Mouse (Mus musculus) kidney, adult 2 months (tissue): ENCODE data around the gene Cldn34b2.

Experiments used
- CTCF ChIP-seq: fragments of 200-500 bp; conservative IDR thresholded peaks from 2 replicates; pipeline ENCODE4 v1.5.1; 2011; ENCODE audit warnings: low read depth, mild to moderate bottlenecking, control low read depth, low read length, moderate library complexity, mixed read lengths; ENCODE audit not compliant: insufficient read depth, insufficient read length
- POLR2A ChIP-seq: fragments of 200-500 bp; IDR thresholded peaks from one replicate; pipeline ENCODE4 v1.6.1; 2011; ENCODE audit warnings: low read depth, low read length, control low read depth

GRCm38 (mm10) chrX:155166313-155166712 is 38.1 kb upstream of the Cldn34b2 start:
- TF ChIP-seq POLR2A, result no peak
- TF ChIP-seq CTCF, result no peak
